Mouse (Mus musculus) naive thymus-derived CD4-positive, alpha-beta T cell, adult 5 months (primary cell): ENCODE measurements around the gene Rhbdl2. TPM values are rescaled to one million over a fixed set of nuclear protein-coding genes. Genes with fewer than 3 reads are reported as not detected.

ENCODE experiments used
- polyA plus RNA-seq: library from polyadenylated mRNA; unstranded; fragments of 100-300 nt; shearing (Covaris generic); gene quantifications from one replicate; pipeline ENCODE4 v1.2.1, GENCODE M21; 2017

The Rhbdl2 gene
- polyA plus RNA-seq = not detected

GRCm38 (mm10) chr4:123787191-123787985 is at the start of gene Rhbdl2:
Gene Rhbdl2 (plus strand): TSS chr4:123787874.

GRCm38 (mm10) chr4:123750152-123750651 is 37.5 kb upstream of the Rhbdl2 start, which contains the start of gene Akirin1:
Gene Akirin1 (minus strand): TSS chr4:123750345.

GRCm38 (mm10) chr4:123859379-123859778 is 71.7 kb downstream of the Rhbdl2 start, which contains the start of gene 4933427I04Rik:
Gene 4933427I04Rik (plus strand): TSS chr4:123859679.

Other genes starting within 250 kb of the Rhbdl2 start
- 183 TPM for gene Macf1, start 103.5 kb upstream of the Rhbdl2 start, polyA plus RNA-seq
- gene Ndufs5, start 69.7 kb upstream of the Rhbdl2 start, polyA plus RNA-seq = 54.9 TPM
- 122 TPM for gene Akirin1, start 37.5 kb upstream of the Rhbdl2 start, polyA plus RNA-seq
- not detected for gene 4933427I04Rik, start 71.8 kb downstream of the Rhbdl2 start, polyA plus RNA-seq
- 16.5 TPM for gene Mycbp, start 117.0 kb downstream of the Rhbdl2 start, polyA plus RNA-seq
- 61.5 TPM for gene Rragc, start 129.6 kb downstream of the Rhbdl2 start, polyA plus RNA-seq
- gene 4930535I16Rik, start 130.1 kb downstream of the Rhbdl2 start, polyA plus RNA-seq = not detected